Mouse (Mus musculus): ENCODE data around the gene Optn.

DNA sequence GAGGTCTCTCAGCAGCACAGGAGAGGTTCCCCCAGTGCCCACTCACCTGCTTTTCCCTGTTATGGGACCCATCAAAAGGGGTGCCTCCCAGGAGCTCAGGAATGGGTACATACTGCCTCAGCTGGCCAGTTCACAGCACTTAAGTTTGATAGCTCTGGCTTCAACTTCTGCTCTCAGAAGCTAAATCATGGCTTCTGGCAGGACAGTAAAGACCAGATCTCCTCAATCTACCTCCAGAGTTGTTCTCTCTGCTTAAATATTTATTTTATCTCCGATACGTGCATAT lies 20.4 kb downstream of the Optn start:
- TF ChIP-seq CTCF (IDR thresholded peaks at IDR 0.05; ENCODE audit: low read depth) (no peak), EP300 (IDR thresholded peaks at IDR 0.05; ENCODE audit: low read depth) (no peak)
